Mouse (Mus musculus) stomach, postnatal 0 days (tissue): Measurements from ENCODE around the gene Hspbap1. TPM values are rescaled to one million over a fixed set of nuclear protein-coding genes. Genes with fewer than 3 reads are reported as not detected.

Experiments used
- ATAC-seq: fragments of 200-750 bp; cut with Nextera tagmentation; 2 replicates; pipeline ENCODE4 v1.8.0; 2017; ENCODE audit not compliant: low FRiP score, low TSS enrichment
- DNase-seq: peaks from one replicate; pipeline ENCODE4 v3.0.0-alpha.2; 2016; ENCODE audit warnings: low spot score
- H3K27ac ChIP-seq: fragments of 300-500 bp; sonication (generic); replicated peaks from 2 replicates; pipeline ENCODE4 v1.5.1; 2014; ENCODE audit warnings: mild to moderate bottlenecking, control low read depth
- H3K27me3 ChIP-seq: fragments of 300-500 bp; sonication (generic); 2 replicates; pipeline ENCODE4 v1.6.1; 2014; ENCODE audit warnings: low read length; ENCODE audit not compliant: control insufficient read depth, insufficient read depth
- H3K36me3 ChIP-seq: fragments of 300-500 bp; sonication (generic); 2 replicates; pipeline ENCODE4 v1.6.1; 2014; ENCODE audit warnings: low read length, mixed read lengths; ENCODE audit not compliant: control insufficient read depth, insufficient read depth
- H3K4me1 ChIP-seq: fragments of 300-500 bp; sonication (generic); replicated peaks from 2 replicates; pipeline ENCODE4 v1.6.1; 2014; ENCODE audit warnings: antibody characterized with exemption; ENCODE audit not compliant: control insufficient read depth, insufficient read depth
- H3K4me2 ChIP-seq: fragments of 300-500 bp; sonication (generic); replicated peaks from 2 replicates; pipeline ENCODE4 v1.6.1; 2014; ENCODE audit warnings: low read depth, mild to moderate bottlenecking, control low read depth, moderate library complexity
- H3K4me3 ChIP-seq: fragments of 300-500 bp; sonication (generic); 2 replicates; pipeline ENCODE4 v1.5.1; 2014; ENCODE audit warnings: low read depth, low read length, control low read depth
- H3K9ac ChIP-seq: fragments of 300-500 bp; sonication (generic); 2 replicates; pipeline ENCODE4 v1.6.1; 2014; ENCODE audit warnings: mild to moderate bottlenecking, low read length, control low read depth, mixed read lengths
- H3K9me3 ChIP-seq: fragments of 300-500 bp; sonication (generic); 2 replicates; pipeline ENCODE4 v1.6.1; 2016; ENCODE audit warnings: low read length; ENCODE audit not compliant: control insufficient read depth
- CTCF ChIP-seq: IDR thresholded peaks from 2 replicates; pipeline ENCODE4 v1.5.1; 2016; ENCODE audit warnings: antibody characterized with exemption, low read depth, mild to moderate bottlenecking, moderate library complexity
- EP300 ChIP-seq: optimal IDR thresholded peaks from 2 replicates; pipeline ENCODE3; 2016; ENCODE audit warnings: antibody characterized with exemption
- WGBS: fragments of 180-500 bp; shearing (Covaris S2); extraction: QIAGEN DNeasy Blood & Tissue Kit; methylation state at CpG from one replicate; pipeline ENCODE4 v1.1.7; 2014; 5-methylcytosine and 5-hydroxymethylcytosine counted together
- polyA plus RNA-seq: library from polyadenylated mRNA; unstranded; fragments of >200 nt; fragmentation: Nextera tagmentation; extraction: Ambion mirVana; gene quantifications from 2 replicates; pipeline ENCODE4 v1.2.1, GENCODE M21; 2015

Hspbap1 gene
- polyA plus RNA-seq, 1 experiment from 2014 or later = 7.1 TPM

- no peak overlapping the region for H3K4me3 ChIP-seq
- H3K27me3 ChIP-seq = no peaks in the 10 kb centered on the region
- H3K4me2 ChIP-seq = no peak overlapping the region
- ATAC-seq (no peak), DNase-seq (no peak)
- no peaks in the 10 kb centered on the region for H3K36me3 ChIP-seq
- WGBS = 81% methylated on average over 7 of the region's 7 CpGs
- TF ChIP-seq EP300 (no peak), CTCF (no peak)
- no peak overlapping the region for H3K9ac ChIP-seq
- H3K4me1 ChIP-seq = no peaks in the 10 kb centered on the region
- no peaks in the 10 kb centered on the region for H3K9me3 ChIP-seq
- H3K27ac ChIP-seq = no peak overlapping the region
These were observed 31.9 kb upstream of the Hspbap1 start for GRCm38 (mm10) chr16:35738096-35738767.

GRCm38 (mm10) chr16:35739548-35739947, 30.6 kb upstream of the Hspbap1 start:
- H3K4me2 ChIP-seq = no peak overlapping the region
- H3K27ac ChIP-seq = no peak overlapping the region
- H3K4me3 ChIP-seq = no peak overlapping the region
- no peaks in the 10 kb centered on the region for H3K27me3 ChIP-seq
- TF ChIP-seq EP300 (no peak), CTCF (no peak)
- no peaks in the 10 kb centered on the region for H3K36me3 ChIP-seq
- ATAC-seq (no peak), DNase-seq (no peak)
- no peak overlapping the region for H3K9ac ChIP-seq
- no peaks in the 10 kb centered on the region for H3K9me3 ChIP-seq
- 34% methylated on average over 1 of the region's 1 CpGs for WGBS
- no peaks in the 10 kb centered on the region for H3K4me1 ChIP-seq

GRCm38 (mm10) chr16:35740357-35740756, 29.8 kb upstream of the Hspbap1 start:
- TF ChIP-seq CTCF = no peak
- TF ChIP-seq EP300 = no peak
- Histone ChIP-seq H3K9ac (no peak overlapping the region), H3K27ac (no peak overlapping the region), H3K36me3 (no peaks in the 10 kb centered on the region), H3K4me2 (no peak overlapping the region), H3K9me3 (no peaks in the 10 kb centered on the region), H3K4me1 (no peaks in the 10 kb centered on the region), H3K27me3 (no peaks in the 10 kb centered on the region), H3K4me3 (no peak overlapping the region)
- 66% methylated on average over 12 of the region's 12 CpGs for WGBS
- no peak for DNase-seq
- ATAC-seq = no peak

- H3K9me3 ChIP-seq = no peaks in the 10 kb centered on the region
- H3K36me3 ChIP-seq = no peaks in the 10 kb centered on the region
- H3K9ac ChIP-seq = no peak overlapping the region
- 68% methylated on average over 6 of the region's 6 CpGs for WGBS
- ATAC-seq = no peak
- DNase-seq = no peak
- no peak for TF ChIP-seq EP300
- no peak for TF ChIP-seq CTCF
- no peak overlapping the region for H3K4me3 ChIP-seq
- no peaks in the 10 kb centered on the region for H3K27me3 ChIP-seq
- no peaks in the 10 kb centered on the region for H3K4me1 ChIP-seq
- H3K4me2 ChIP-seq = no peak overlapping the region
- no peak overlapping the region for H3K27ac ChIP-seq
These were observed 29.2 kb upstream of the Hspbap1 start for GRCm38 (mm10) chr16:35740943-35741342.

- no peaks in the 10 kb centered on the region for H3K9me3 ChIP-seq
- H3K4me3 ChIP-seq = no peak overlapping the region
- TF ChIP-seq EP300 (no peak), CTCF (no peak)
- H3K4me1 ChIP-seq = no peaks in the 10 kb centered on the region
- H3K4me2 ChIP-seq = no peak overlapping the region
- no peak overlapping the region for H3K27ac ChIP-seq
- no peaks in the 10 kb centered on the region for H3K36me3 ChIP-seq
- 90% methylated on average over 5 of the region's 5 CpGs for WGBS
- H3K27me3 ChIP-seq = no peaks in the 10 kb centered on the region
- no peak for ATAC-seq
- DNase-seq = no peak
- no peak overlapping the region for H3K9ac ChIP-seq
These were observed 28.6 kb upstream of the Hspbap1 start for GRCm38 (mm10) chr16:35741621-35742020.

- no peaks in the 10 kb centered on the region for H3K9me3 ChIP-seq
- no peak overlapping the region for H3K4me3 ChIP-seq
- no peaks in the 10 kb centered on the region for H3K4me1 ChIP-seq
- ATAC-seq = no peak
- no peaks in the 10 kb centered on the region for H3K27me3 ChIP-seq
- no peak overlapping the region for H3K27ac ChIP-seq
- H3K4me2 ChIP-seq = no peak overlapping the region
- 78% methylated on average over 12 of the region's 12 CpGs for WGBS
- TF ChIP-seq CTCF = no peak
- no peak for TF ChIP-seq EP300
- no peak for DNase-seq
- H3K9ac ChIP-seq = no peak overlapping the region
- H3K36me3 ChIP-seq = no peaks in the 10 kb centered on the region
These were observed 27.8 kb upstream of the Hspbap1 start for GRCm38 (mm10) chr16:35742251-35742937.
